Mouse (Mus musculus) thymus, postnatal 25 days (tissue): ENCODE results near the gene Il10.
"Not testable (repeated sequence)": the region's sequence is repeated elsewhere in the genome, so short reads cannot be mapped to it uniquely, and the experiment has no call there.

Experiments used
- DNase-seq: peaks from one replicate; pipeline ENCODE4 v3.0.0; 2022

The Il10 gene

GRCm38 (mm10) chr1:131020425-131021310, 1.0 kb downstream of the Il10 start:
- DNase-seq, result no peak

- no peak for DNase-seq
Observed at GRCm38 (mm10) chr1:131021438-131021837, 1.8 kb downstream of the Il10 start.

- DNase-seq, result no peak
Observed at GRCm38 (mm10) chr1:131021900-131022590, 2.4 kb downstream of the Il10 start.

- peak; percentile 20 for DNase-seq
Observed at GRCm38 (mm10) chr1:131022591-131023249, 3.1 kb downstream of the Il10 start.

GRCm38 (mm10) chr1:131023250-131023858, 3.7 kb downstream of the Il10 start:
- DNase-seq, result not testable (repeated sequence)

- no peak for DNase-seq
Observed at GRCm38 (mm10) chr1:131024900-131025842, 5.5 kb downstream of the Il10 start.

GRCm38 (mm10) chr1:131025843-131026190, 6.2 kb downstream of the Il10 start:
- no peak for DNase-seq

- DNase-seq, result no peak
Observed at GRCm38 (mm10) chr1:131029215-131029614, 9.6 kb downstream of the Il10 start.

GRCm38 (mm10) chr1:131030261-131030660, 10.6 kb downstream of the Il10 start:
- DNase-seq, result no peak

GRCm38 (mm10) chr1:131031267-131031666, 11.6 kb downstream of the Il10 start:
- no peak for DNase-seq

GRCm38 (mm10) chr1:131038001-131038400, 18.4 kb downstream of the Il10 start:
- DNase-seq, result no peak

- no peak for DNase-seq
Observed at GRCm38 (mm10) chr1:131038415-131039017, 18.9 kb downstream of the Il10 start.

GRCm38 (mm10) chr1:131039479-131039878, 19.8 kb downstream of the Il10 start:
- no peak for DNase-seq

- DNase-seq, result no peak
Observed at GRCm38 (mm10) chr1:131042263-131042662, 22.6 kb downstream of the Il10 start.

GRCm38 (mm10) chr1:131042721-131043120, 23.1 kb downstream of the Il10 start:
- no peak for DNase-seq

GRCm38 (mm10) chr1:131043636-131044035, 24.0 kb downstream of the Il10 start:
- DNase-seq, result no peak

- no peak for DNase-seq
Observed at GRCm38 (mm10) chr1:131045723-131046355, 26.2 kb downstream of the Il10 start.

GRCm38 (mm10) chr1:131046607-131047006, 27.0 kb downstream of the Il10 start:
- DNase-seq, result no peak

GRCm38 (mm10) chr1:131048121-131048863, 28.6 kb downstream of the Il10 start:
- DNase-seq, result no peak

- DNase-seq, result no peak
Observed at GRCm38 (mm10) chr1:131048946-131049345, 29.3 kb downstream of the Il10 start.
